Mouse (Mus musculus): ENCODE data around the gene Serp2. TPM values are rescaled to one million over a fixed set of nuclear protein-coding genes. Genes with fewer than 3 reads are reported as not detected.

Serp2 gene
- polyA plus RNA-seq, 1 experiment from 2014 or later: 24.4 TPM

DNA sequence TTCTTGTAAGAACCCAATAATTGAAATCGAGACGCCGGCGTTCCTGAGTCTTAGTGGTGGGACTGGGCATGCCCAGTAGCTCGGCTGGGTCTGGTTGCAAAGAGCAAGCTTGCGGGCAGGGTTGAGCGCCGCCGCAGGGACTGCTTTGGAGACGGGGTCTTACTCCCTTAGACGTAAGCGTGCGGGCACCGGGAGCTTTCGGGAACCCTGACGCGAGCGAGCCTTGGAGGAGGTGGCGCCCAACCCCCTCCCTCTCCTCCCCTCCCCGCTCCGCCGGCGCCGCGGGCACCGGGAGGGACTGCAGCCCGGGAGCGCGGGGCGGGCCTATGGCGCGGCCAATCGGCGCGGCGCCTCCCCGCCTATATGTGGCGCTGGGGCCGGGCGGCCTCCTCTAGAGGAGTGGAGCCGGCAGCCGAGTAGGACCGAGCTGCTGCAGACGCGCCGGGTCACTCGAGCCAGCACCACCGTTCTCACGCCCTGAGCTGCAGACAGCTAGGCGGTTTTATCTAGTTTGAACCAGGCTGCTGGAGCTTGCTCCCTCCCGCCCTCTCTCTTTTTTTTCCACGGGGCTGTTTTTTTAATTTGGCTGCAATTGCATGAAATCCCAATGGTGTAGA is 52.5 kb downstream of the Serp2 start:
- no peaks in the 10 kb centered on the region for H3K9me3 ChIP-seq (replicated peaks; ENCODE audit: control insufficient read depth, low read length)
- peak overlapping the region; percentile 99 for H3K9ac ChIP-seq (ENCODE audit: low read depth, low read length)
- ATAC-seq (replicated peaks; ENCODE audit: insufficient number of reproducible peaks, low FRiP score, low TSS enrichment): peak; percentile 95
- 0% methylated on average over 47 of the region's 52 CpGs for WGBS (ENCODE audit: insufficient replicate concordance)
- peak overlapping the region; percentile 100 for H3K27ac ChIP-seq (ENCODE audit: low read depth, low read length)
- peak overlapping the region; percentile 89 for H3K4me3 ChIP-seq (ENCODE audit: low read depth, low read length)
- H3K27me3 ChIP-seq (ENCODE audit: control insufficient read depth, insufficient read depth, low read length): no peaks in the 10 kb centered on the region
- peak overlapping the region; percentile 97 for H3K4me2 ChIP-seq
- peaks cover 18% of the 10 kb centered on the region for H3K4me1 ChIP-seq (ENCODE audit: control insufficient read depth, insufficient read depth, low read length)
- H3K36me3 ChIP-seq (ENCODE audit: control insufficient read depth, insufficient read depth, low read length): peaks cover 15% of the 10 kb centered on the region

DNA sequence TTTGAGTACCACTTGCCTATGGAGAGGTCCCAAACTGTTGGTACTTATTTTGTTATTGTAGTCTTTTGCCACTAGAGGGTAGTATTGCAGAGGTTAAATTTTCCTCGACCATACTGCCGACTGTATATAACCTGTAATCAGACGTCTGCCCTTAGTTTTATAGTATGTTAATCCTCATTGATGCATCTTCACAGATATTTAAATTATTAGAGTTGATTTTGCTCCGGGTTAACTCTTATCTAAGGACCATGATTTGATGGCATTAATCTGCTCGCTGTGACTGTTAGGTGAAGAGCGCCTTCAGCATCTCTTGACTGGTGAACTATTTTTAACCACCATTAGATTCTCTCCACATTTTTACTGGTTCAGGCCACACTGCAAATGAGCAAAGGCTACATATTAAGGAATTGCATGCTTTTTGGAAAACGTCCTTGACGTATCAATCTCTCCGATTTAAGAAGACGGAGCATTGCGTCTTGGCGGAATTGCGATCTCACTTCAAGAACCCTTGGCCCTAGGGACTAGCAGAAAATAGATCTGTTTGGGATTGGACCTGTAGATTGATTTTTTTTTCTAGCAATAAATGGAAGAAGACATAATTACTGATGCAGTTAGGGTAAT is 53.3 kb downstream of the Serp2 start:
- no peaks in the 10 kb centered on the region for H3K9me3 ChIP-seq (replicated peaks; ENCODE audit: control insufficient read depth, low read length)
- peaks cover 18% of the 10 kb centered on the region for H3K4me1 ChIP-seq (ENCODE audit: control insufficient read depth, insufficient read depth, low read length)
- peak overlapping the region; percentile 68 for H3K9ac ChIP-seq (ENCODE audit: low read depth, low read length)
- peak overlapping the region; percentile 100 for H3K27ac ChIP-seq (ENCODE audit: low read depth, low read length)
- H3K4me3 ChIP-seq (ENCODE audit: low read depth, low read length): peak overlapping the region; percentile 89
- ATAC-seq (replicated peaks; ENCODE audit: insufficient number of reproducible peaks, low FRiP score, low TSS enrichment): no peak
- no peaks in the 10 kb centered on the region for H3K27me3 ChIP-seq (ENCODE audit: control insufficient read depth, insufficient read depth, low read length)
- H3K36me3 ChIP-seq (ENCODE audit: control insufficient read depth, insufficient read depth, low read length): peaks cover 15% of the 10 kb centered on the region
- WGBS (ENCODE audit: insufficient replicate concordance): 4% methylated on average over 13 of the region's 13 CpGs
- peak overlapping the region; percentile 97 for H3K4me2 ChIP-seq

- Histone ChIP-seq H3K9ac (ENCODE audit: low read depth, low read length) (no peak overlapping the region), H3K4me1 (ENCODE audit: control insufficient read depth, insufficient read depth, low read length) (peaks cover 5% of the 10 kb centered on the region), H3K27ac (ENCODE audit: low read depth, low read length) (no peak overlapping the region), H3K4me2 (no peak overlapping the region), H3K36me3 (ENCODE audit: control insufficient read depth, insufficient read depth, low read length) (no peaks in the 10 kb centered on the region), H3K27me3 (ENCODE audit: control insufficient read depth, insufficient read depth, low read length) (no peaks in the 10 kb centered on the region), H3K4me3 (ENCODE audit: low read depth, low read length) (no peak overlapping the region), H3K9me3 (replicated peaks; ENCODE audit: control insufficient read depth, low read length) (no peaks in the 10 kb centered on the region)
- no peak for ATAC-seq (replicated peaks; ENCODE audit: insufficient number of reproducible peaks, low FRiP score, low TSS enrichment)
- 33% methylated on average over 5 of the region's 5 CpGs for WGBS (ENCODE audit: insufficient replicate concordance)
These were observed 56.7 kb downstream of the Serp2 start for GRCm38 (mm10) chr14:76500036-76500435.

DNA sequence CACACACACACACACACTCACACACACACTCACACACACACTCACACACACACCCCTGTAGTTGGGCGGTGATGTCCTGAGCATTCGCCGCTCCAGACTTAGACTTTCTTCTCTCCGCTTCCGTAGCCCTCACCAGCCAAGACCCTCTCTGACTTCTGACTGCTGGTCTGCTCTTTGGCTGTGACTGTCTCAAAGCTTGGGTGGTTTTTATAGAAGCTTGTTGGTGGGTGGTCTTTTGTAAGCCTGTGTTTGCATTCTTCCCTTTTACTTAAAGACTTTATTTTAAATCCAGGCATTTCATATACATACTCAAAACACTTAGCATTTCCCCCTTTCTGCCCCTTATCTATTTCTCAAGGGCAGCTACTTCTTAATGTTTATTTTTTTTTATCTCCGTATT is 57.2 kb downstream of the Serp2 start:
- WGBS (ENCODE audit: insufficient replicate concordance): 85% methylated on average over 6 of the region's 6 CpGs
- no peak overlapping the region for H3K9ac ChIP-seq (ENCODE audit: low read depth, low read length)
- no peaks in the 10 kb centered on the region for H3K9me3 ChIP-seq (replicated peaks; ENCODE audit: control insufficient read depth, low read length)
- H3K27ac ChIP-seq (ENCODE audit: low read depth, low read length): no peak overlapping the region
- peaks cover 5% of the 10 kb centered on the region for H3K4me1 ChIP-seq (ENCODE audit: control insufficient read depth, insufficient read depth, low read length)
- no peak for ATAC-seq (replicated peaks; ENCODE audit: insufficient number of reproducible peaks, low FRiP score, low TSS enrichment)
- no peak overlapping the region for H3K4me2 ChIP-seq
- H3K36me3 ChIP-seq (ENCODE audit: control insufficient read depth, insufficient read depth, low read length): no peaks in the 10 kb centered on the region
- no peaks in the 10 kb centered on the region for H3K27me3 ChIP-seq (ENCODE audit: control insufficient read depth, insufficient read depth, low read length)
- H3K4me3 ChIP-seq (ENCODE audit: low read depth, low read length): no peak overlapping the region

- Histone ChIP-seq H3K9me3 (replicated peaks; ENCODE audit: control insufficient read depth, low read length) (no peaks in the 10 kb centered on the region), H3K27me3 (ENCODE audit: control insufficient read depth, insufficient read depth, low read length) (no peaks in the 10 kb centered on the region), H3K4me3 (ENCODE audit: low read depth, low read length) (no peak overlapping the region), H3K9ac (ENCODE audit: low read depth, low read length) (0 out of 2 replicates have a peak overlapping the region, but pooled peaks have one; percentile 16), H3K36me3 (ENCODE audit: control insufficient read depth, insufficient read depth, low read length) (no peaks in the 10 kb centered on the region), H3K4me1 (ENCODE audit: control insufficient read depth, insufficient read depth, low read length) (peaks cover 5% of the 10 kb centered on the region), H3K4me2 (no peak overlapping the region), H3K27ac (ENCODE audit: low read depth, low read length) (0 out of 2 replicates have a peak overlapping the region, but pooled peaks have one; percentile 8)
- WGBS (ENCODE audit: insufficient replicate concordance): 38% methylated on average over 7 of the region's 7 CpGs
- no peak for ATAC-seq (replicated peaks; ENCODE audit: insufficient number of reproducible peaks, low FRiP score, low TSS enrichment)
These were observed 58.5 kb downstream of the Serp2 start for GRCm38 (mm10) chr14:76498210-76498609.

DNA sequence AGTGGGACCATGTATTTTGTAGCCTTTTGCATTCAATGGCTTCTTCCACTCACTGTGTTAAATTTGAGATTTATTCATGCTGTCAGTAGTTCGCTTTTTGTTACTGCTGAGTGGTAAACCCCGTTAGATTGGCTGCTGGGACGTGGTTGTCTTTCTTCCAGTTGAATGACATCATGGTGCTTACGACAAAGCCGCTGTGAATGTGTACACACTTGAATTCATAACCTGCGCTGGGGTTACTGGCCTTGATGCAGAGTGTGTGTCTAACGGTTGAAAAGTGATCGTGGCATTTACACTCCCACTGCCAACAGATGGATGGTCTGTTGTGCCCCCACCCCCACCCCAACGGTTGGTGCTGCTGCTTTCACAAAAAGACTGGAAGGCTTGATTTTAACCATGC is 59.5 kb downstream of the Serp2 start:
- 86% methylated on average over 9 of the region's 9 CpGs for WGBS (ENCODE audit: insufficient replicate concordance)
- ATAC-seq (replicated peaks; ENCODE audit: insufficient number of reproducible peaks, low FRiP score, low TSS enrichment): no peak
- Histone ChIP-seq H3K9me3 (replicated peaks; ENCODE audit: control insufficient read depth, low read length) (no peaks in the 10 kb centered on the region), H3K27me3 (ENCODE audit: control insufficient read depth, insufficient read depth, low read length) (no peaks in the 10 kb centered on the region), H3K4me2 (no peak overlapping the region), H3K4me1 (ENCODE audit: control insufficient read depth, insufficient read depth, low read length) (peaks cover 5% of the 10 kb centered on the region), H3K36me3 (ENCODE audit: control insufficient read depth, insufficient read depth, low read length) (no peaks in the 10 kb centered on the region), H3K27ac (ENCODE audit: low read depth, low read length) (no peak overlapping the region), H3K9ac (ENCODE audit: low read depth, low read length) (no peak overlapping the region), H3K4me3 (ENCODE audit: low read depth, low read length) (no peak overlapping the region)

GRCm38 (mm10) chr14:76495022-76495421 is 61.7 kb downstream of the Serp2 start:
- Histone ChIP-seq H3K27me3 (ENCODE audit: control insufficient read depth, insufficient read depth, low read length) (no peaks in the 10 kb centered on the region), H3K9ac (ENCODE audit: low read depth, low read length) (no peak overlapping the region), H3K36me3 (ENCODE audit: control insufficient read depth, insufficient read depth, low read length) (no peaks in the 10 kb centered on the region), H3K4me1 (ENCODE audit: control insufficient read depth, insufficient read depth, low read length) (peaks cover 3% of the 10 kb centered on the region), H3K27ac (ENCODE audit: low read depth, low read length) (no peak overlapping the region), H3K9me3 (replicated peaks; ENCODE audit: control insufficient read depth, low read length) (no peaks in the 10 kb centered on the region), H3K4me2 (no peak overlapping the region), H3K4me3 (ENCODE audit: low read depth, low read length) (no peak overlapping the region)
- 42% methylated on average over 5 of the region's 5 CpGs for WGBS (ENCODE audit: insufficient replicate concordance)
- no peak for ATAC-seq (replicated peaks; ENCODE audit: insufficient number of reproducible peaks, low FRiP score, low TSS enrichment)

GRCm38 (mm10) chr14:76489128-76489527 is 67.6 kb downstream of the Serp2 start:
- no peak overlapping the region for H3K9ac ChIP-seq (ENCODE audit: low read depth, low read length)
- no peaks in the 10 kb centered on the region for H3K27me3 ChIP-seq (ENCODE audit: control insufficient read depth, insufficient read depth, low read length)
- no peaks in the 10 kb centered on the region; the same call in 1 of the 2 replicates for H3K4me1 ChIP-seq (ENCODE audit: control insufficient read depth, insufficient read depth, low read length)
- no peak for ATAC-seq (replicated peaks; ENCODE audit: insufficient number of reproducible peaks, low FRiP score, low TSS enrichment)
- no peak overlapping the region for H3K27ac ChIP-seq (ENCODE audit: low read depth, low read length)
- H3K36me3 ChIP-seq (ENCODE audit: control insufficient read depth, insufficient read depth, low read length): no peaks in the 10 kb centered on the region
- WGBS (ENCODE audit: insufficient replicate concordance): 63% methylated on average over 2 of the region's 2 CpGs
- no peak overlapping the region for H3K4me3 ChIP-seq (ENCODE audit: low read depth, low read length)
- H3K9me3 ChIP-seq (replicated peaks; ENCODE audit: control insufficient read depth, low read length): no peaks in the 10 kb centered on the region
- H3K4me2 ChIP-seq: no peak overlapping the region

Measured in heart, embryonic 11.5 days (tissue).